Mouse (Mus musculus): ENCODE results near the gene Znrf4.
"Not testable (repeated sequence)": the region's sequence is repeated elsewhere in the genome, so short reads cannot be mapped to it uniquely, and the experiment has no call there.

Znrf4 gene

DNA sequence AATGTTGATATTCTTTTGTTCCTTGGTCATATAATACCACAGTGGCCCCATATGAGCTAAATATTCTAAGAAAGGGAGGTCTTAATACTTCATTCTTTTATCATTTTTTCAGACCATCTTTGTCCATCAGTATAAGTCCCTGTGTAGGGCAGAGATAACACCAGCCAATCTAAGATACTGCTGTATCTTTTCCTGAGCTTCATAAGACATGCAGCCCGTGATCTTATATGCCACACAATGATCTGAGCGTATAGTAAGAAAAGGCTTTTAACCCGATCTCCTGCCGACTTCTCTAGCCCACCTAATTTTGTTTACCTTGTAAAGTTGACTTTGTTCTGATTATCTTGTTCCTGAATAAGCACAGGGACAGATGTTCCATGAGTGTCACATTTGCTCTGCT lies 12.7 kb upstream of the Znrf4 start:
- no peak for DNase-seq (ENCODE audit: low read depth)

DNA sequence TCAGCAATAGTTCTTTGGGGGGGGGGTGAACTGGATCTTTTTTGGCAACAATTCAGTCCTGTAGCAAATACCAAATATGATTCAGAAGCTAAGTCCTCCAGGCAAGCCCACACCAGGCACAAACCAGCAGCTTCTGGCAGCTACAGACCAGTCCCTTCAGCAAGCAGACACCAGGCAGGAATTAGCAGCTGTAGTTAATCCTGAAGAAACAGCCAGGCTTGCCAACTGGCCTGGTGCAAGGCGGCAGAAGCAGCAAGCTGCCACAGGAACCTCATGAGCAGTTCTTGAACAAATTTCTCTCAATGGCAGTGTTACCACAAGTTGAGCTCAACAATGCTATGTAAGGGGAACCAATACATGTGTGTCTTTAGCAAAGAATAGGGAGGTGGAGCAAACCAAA lies 10.5 kb upstream of the Znrf4 start:
- DNase-seq (ENCODE audit: low read depth), result no peak

DNA sequence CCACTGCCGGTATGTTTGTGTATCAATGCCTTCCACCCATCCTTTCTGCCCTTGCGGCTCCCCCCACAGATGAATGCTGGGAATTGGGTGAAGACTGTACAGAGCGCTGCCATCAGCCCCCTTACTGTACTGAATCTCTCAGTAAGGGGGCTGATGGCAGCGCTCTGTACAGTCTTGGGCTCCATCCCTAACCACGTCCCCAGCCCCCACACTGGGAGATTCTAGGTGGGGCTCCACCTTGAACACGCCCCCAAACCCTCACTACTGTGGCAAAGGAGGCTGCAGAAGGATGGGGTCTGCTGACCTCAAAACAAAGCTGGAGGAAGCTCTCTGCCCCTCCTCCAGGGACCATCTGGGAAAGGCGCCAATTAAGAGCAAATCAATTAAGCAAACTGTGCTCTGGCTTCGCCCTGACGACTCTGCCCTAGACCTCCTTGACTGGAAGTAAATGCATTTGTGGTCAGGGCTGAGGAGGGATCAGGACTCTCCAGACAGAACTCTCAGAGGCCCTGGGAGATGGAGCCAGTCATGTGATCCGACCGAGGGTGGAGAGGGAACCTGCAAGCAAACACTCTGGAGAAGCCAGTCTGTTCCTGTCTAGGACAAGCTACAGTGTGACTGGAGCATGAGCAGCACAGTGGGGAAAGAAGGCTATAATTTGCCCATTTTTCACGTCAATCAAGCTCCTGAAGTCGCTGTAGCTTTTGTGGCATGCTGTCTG lies 3.6 kb upstream of the Znrf4 start:
- DNase-seq (ENCODE audit: low read depth), result no peak

DNA sequence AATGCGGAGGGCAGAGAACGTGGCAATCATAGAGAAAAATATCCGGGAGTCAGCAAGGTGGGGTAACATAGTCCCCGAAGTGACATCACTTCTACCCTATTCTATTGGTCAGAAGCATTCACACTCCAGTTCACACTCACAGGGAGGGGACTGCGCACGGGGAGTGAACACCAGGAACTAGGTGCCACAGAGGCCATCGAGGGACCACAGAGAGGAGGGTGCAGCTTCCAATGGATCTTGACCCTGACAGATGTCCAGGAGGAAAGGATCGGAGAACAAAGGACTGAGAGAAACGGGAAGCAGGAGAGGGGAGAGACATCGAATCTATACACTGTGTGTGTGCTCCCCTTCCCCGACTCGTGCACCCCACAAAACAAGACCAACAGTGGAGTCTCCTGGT lies 2.7 kb upstream of the Znrf4 start:
- no peak for DNase-seq (ENCODE audit: low read depth)

DNA sequence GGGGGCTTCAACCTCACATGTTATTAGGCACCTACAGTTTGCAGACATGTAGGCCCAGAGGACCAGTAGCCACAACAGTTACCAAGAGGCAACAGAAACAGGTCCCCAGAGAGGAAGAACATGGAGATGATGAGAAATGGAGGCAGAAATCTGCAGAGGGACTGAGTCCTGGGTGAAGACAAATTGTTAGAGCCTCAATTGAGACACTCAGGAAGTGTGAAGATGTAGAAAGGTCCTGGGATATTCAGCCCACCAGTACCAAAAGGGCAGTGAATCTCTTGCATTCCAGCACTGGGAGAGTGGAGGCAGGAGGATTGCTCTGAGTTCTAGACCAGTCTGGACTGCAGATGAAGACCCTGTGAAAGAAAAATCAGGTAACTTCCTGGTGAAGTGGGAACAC lies 2.1 kb upstream of the Znrf4 start:
- no peak for DNase-seq (ENCODE audit: low read depth)

DNA sequence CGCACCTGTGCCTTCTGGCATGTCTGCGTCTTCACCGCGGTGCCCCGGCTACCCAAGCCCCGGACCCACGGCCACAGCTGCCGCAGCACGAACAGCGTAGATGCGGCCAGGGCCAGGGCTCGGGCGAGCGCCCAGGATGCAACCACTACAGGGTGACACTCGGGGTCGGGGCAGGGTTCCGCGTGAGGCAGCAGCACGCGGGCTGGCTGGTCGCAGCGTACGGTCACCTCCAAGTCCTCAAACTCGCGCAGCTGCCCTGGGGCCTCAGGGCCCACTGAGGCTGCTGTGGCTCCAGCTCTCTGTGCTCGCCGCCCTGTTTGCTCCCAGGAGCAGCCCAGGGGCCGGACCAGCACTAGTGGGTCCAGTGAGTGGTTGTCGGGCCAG lies 532 bp downstream of the Znrf4 start:
- DNase-seq (ENCODE audit: low read depth), result no peak

DNA sequence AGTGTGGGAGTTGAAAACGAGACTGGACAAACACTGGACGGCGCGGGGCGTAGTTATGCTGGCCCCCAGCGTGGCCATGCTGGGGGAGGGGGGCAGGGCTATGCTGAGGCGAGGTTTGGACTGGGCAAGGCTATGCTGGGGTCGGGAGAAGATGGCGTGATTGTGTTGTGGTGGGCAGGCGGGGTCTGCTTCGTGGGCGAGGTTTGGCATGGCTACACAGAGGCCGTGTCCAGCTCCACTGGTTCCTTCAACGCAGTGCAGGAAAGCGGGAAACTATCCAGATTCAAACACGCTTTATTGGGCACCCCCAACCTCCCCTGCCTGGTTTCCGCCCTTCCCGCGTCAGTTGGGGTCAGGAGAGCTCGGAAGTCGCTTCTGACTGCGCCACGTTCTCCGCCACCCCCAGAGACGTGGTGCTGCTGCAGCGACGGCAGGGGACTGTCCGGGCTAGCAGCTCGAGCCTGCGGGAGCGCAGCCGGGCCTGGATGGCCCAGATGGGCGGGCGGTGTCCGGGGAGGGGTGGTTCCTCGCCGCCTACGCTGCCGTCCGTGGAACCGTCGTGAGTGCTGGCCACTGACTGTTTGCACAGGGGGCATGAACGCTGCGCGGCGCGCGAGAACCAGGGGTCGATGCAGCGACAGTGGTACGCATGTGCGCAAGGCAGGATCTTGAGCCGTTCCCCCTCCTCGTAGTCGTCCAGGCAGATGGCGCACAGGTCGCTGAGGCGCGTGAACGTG lies 1.1 kb downstream of the Znrf4 start:
- DNase-seq (ENCODE audit: low read depth), result no peak

DNA sequence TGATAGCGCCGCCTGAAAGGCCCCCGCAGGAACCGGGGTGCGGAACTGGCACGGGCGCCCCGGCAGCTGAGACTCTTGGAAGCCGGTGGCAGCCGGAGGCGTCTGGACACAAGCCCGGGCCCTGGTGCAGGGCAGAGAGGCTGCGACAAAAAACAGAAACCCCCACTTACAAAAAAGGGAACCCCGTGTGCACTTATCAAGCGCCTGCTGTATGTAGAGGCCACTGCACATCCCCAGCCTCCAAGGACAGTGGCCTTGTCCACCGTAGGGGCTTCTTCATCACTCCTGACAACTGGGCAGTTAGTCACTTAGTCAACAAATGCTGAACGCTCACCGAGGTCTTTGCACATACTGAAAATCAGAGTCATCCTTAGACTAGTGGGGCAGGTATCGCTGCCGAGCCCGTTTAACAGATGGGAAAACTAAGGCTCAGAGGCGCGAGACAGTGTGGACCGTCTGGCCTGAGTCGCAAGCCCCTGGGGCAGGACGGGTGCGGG lies 1.7 kb downstream of the Znrf4 start:
- DNase-seq (ENCODE audit: low read depth), result no peak

DNA sequence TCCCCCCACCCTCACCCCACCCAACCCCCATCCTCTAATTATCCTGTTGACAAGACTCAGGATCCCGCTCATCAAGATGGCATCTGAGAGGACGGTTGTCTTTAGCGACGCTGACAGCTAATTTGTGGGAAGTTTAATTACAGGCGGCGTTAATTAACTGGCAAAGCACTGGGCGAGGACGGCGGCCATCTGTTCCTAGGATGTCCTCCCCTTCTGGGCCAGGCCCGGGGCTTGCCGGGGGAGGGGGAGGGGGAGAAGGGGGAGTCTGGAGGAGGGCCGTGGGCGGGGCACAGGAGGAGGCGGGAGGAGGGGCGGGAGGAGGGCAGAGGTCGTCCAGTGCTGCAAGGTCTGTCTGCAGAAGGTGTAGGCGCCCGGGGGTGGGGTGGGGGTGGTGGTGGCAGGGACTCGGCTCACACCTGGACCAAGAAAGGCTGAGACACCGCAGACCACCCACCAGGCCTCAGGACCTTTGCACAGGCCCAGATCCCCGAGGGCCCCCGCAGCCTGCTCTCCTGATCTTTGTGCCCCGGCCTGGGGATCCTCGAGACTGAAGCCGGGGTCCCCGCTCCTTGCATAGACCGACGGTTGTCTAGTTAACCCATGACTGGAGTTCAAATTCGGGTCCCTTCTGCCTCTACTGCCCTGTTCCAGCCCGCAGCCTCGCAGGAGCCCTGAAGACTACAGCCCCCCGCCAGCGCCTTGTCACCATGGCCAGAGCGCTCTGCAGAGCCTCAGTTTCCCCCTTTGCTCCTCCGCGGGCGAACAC lies 2.3 kb downstream of the Znrf4 start:
- DNase-seq (ENCODE audit: low read depth), result no peak

DNA sequence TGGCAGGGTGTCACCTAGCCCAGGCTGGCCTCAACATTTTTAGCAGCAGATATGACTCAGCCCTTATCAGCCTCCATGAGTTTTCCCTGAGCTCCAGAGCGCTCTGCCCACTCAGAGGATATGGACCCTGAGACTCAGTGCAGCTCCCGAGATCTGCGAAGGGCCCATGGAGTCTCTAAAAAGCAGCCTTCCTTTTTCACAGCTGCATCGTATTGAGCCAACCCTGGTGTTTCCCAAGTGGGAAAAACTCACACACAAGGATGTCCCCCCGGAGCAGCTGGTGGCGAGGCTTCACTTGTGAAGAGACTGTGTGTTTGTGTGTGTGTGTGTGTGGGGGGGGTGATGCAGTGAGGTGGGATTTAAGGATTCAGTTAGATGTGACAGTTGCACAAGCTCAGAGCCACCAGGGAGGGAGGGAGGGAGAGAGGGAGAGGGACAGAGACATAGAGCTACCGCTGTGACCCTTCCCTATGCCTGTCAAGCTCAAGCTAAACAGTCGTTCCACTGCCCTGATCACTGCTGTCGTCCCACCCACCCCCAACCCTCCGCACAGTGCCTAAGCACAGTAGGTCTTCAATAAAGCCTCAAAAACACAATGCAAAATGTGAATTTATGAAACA lies 3.1 kb downstream of the Znrf4 start:
- no peak for DNase-seq (ENCODE audit: low read depth)

DNA sequence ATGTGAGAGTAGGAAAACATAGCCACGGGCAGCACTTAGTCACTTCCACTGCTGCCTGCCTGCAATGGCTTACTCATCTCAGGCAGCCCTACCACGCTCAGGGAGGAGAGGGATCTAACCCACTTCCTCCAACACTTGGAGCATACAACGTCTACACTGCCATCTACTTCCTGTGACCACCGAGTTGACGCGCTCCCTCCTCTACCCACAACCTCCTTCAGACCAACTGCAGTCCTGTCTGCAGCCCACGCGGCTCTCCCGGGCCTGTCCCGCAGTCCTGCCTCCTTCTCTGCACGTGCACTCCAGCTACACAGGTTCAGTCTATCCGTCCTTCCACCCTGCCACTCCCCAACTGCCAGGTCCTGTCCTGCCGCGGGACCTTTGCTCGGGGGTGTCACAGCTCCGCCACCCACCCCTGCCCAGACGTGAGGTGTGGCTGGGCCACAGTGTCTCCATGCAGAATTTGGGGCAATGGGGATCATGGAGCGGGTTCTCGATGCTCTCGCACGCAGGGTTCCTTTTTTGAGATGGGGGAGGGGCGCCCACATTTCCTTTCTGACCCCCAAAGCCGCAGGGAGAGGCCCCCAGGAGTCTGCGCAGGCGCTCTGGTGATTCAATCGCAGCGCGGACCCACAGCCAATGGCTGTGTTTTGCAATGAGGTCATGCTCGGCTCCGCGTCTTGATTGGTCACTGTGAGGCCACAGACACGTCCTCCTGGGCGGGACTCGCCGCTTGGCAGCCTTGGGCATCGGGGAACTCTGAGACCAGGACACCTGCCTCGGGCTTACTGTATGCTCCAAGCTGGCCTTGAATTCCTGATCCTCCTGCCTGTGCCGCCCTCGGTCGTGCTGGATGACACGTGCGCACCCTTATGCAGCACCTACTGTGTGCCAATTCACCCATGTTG lies 4.8 kb downstream of the Znrf4 start:
- peak; percentile 87 for DNase-seq (ENCODE audit: low read depth)

DNA sequence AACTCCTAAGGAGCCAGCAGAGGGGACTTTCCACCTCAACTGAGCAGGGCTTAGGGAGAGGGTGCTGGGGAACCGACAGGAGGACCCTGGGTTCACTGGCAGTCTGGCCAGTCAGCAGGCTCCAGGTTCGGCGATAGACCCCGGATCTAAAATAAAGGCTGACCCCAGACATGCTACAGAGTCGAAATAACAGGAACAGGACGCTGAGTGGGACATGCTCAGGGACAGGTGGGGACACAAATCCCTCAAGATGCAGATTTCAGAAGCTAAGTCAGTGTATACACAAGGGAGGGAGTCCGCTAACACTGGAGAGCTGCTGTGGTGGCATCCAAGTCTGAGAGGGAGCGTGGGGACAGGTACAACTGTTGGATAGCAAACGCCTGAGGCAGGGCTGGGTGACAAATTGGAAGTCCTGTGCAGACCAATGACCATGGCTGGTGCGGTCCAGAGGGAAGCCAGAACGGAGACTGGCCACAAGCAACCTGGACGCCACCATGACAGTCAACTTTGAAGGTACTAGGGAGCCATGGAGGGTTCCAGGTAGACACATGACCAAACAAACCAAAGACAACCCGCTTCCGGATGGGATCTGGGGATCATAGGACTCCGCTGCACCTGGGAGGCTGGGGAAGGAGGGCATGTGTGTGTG lies 5.7 kb downstream of the Znrf4 start:
- no peak for DNase-seq (ENCODE audit: low read depth)

DNA sequence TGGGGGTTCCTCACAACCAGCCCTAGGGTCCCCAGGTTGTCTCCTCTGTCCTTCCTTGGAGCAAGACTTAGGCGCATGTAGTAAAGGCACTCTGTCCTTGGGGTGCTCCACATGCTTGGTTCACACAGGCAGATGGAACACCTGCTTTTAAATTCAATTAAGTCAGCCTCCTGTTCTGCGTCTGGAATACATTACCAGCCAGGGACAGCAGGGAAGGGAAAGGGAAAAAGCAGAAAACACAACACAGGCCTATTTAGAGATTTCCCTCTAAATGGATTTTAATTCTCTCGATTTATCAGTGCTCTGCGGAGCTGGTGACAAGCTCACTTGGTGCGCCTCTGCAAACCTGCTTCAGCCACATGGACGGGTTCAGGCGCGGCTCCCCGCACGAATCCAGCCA lies 6.8 kb downstream of the Znrf4 start:
- no peak for DNase-seq (ENCODE audit: low read depth)

DNA sequence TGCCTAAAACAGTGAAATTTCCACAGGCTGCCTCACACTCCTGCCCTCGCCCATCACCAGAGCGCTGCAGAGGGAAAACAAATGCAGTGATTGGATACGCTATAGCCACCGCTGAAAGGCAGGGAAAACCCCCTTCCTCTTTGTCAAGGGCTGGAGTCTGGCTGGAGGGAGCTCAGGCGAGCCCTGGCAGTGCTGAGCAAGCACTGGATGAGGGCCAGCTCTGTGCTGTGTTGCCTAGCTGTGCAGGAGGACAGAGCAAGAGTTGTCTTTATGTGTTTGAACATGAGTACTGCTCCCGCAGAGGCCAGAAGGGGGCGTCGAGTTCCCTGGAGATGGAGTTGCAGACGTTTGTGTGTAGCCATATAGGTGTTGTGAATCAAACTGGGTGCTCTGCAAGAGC lies 9.7 kb downstream of the Znrf4 start:
- no peak for DNase-seq (ENCODE audit: low read depth)

DNA sequence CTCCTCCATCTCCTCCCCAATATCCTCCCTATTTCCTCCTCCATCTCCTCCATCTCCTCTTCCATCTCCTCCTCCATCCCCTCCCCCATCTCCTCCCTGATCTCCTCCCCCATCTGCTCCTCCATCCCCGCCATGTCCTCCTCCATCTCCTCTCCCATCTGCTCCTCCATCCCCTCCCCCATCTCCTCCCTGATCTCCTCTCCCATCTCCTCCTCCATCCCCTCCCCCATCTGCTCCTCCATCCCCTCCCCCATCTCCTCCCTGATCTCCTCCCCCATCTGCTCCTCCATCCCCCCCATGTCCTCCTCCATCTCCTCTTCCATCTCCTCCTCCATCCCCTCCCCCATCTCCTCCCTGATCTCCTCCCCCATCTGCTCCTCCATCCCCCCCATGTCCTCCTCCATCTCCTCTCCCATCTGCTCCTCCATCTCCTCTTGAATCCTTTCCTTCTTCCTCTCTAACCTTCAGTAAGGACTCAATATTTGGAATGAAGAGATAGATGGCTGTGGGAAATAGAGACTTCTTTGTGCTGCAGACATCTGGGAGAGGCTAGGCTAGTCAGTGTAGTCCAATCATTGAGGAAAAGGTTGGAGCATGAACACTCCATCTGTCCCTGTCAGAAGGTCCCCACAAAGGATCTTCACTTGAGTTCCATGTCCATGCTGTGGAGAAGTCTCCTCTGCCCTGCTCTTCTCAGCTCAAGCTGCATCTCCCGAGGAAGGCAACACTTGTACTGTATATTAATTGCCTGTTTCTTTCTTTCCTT lies 10.4 kb downstream of the Znrf4 start:
- not testable (repeated sequence) for DNase-seq (ENCODE audit: low read depth)

DNA sequence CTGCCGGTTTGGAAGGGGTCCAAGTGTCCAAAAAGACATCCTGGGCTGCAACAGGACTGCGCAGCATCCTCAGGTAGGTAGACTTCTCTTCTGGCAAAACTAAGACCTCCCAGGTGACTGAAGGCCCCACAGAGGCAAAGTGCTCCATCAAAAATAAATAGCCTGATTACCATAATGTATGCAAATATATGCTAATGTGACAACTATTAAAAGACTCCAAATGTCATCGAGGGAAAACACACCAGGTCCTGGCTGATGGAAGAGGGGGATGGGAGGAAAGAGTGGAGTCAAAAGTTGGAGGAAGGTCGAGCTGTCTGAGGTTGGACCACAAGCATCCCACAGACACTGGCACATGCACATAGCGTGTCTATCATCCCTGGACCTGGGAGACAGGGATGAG lies 13.0 kb downstream of the Znrf4 start:
- no peak for DNase-seq (ENCODE audit: low read depth)

DNA sequence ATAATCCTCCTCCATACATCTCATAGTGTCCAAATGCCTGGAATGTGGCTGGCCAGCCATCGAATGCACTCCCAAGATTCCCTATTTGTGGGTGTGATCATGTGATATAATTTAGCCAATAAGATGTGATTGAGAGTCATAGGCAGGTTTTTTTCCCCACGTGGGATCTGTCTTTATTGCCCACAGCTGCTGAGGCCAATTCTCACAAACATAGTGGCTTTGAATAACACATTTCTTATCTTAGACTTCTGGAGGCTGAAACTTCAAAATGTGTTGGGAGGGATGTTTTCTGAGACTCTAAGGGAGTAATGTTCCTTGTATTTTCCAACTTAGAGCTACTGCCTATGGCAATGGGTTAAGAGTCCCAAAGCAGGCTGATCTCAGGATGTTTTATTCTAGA lies 17.8 kb downstream of the Znrf4 start:
- no peak for DNase-seq (ENCODE audit: low read depth)

DNA sequence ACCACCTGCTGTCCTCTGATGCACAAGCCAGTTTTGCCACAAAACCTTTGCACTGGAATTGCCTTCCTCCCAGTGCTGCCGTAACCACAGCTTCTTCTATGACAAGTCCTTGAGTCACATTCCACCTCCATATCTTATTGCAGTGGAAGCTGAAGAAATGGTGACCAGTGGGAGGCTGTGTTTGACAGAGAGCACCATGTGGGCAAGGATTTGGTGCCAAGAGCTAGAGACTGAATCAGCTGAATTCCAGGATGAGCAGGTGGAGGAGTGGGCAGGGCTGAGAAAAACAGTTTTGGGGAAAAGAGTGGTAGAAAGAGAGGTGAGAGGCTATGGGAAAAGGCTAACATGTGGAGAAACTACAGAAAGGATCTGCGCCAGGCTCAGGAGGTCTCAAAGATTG lies 18.4 kb downstream of the Znrf4 start:
- no peak for DNase-seq (ENCODE audit: low read depth)

DNA sequence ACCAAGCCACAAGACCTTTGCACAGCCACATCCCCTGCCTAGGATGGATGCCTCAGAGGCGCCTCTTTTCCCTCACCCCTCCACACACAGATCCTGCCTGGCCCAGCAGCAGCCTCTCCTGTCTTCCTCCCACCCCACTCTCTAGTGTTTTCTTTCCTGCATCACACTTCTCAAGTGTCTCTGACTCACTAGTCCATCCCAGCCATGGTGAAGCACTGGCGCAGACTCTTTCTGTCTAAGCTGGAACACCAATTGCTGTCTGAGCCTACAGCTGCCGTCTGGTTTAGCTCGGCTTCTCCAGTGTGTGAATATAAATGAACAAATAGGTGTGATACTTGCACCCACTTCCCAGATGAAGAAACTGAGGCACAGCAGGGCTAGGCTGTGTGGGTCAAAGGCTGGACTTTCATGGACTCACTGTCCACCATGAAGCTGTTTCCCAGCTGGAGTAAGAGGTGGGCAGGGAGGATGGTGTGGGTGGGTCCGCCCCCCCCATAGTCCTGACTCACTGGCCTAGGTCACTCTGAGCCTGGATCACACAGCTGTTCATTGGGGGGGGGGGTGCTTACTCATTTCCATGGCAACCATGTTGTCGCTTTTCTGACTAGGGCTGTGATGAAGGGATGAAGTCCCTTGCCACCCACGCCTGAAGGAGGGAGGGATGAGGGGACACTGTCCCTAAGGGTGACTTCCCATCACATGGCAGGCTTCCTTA lies 21.6 kb downstream of the Znrf4 start:
- DNase-seq (ENCODE audit: low read depth), result no peak

DNA sequence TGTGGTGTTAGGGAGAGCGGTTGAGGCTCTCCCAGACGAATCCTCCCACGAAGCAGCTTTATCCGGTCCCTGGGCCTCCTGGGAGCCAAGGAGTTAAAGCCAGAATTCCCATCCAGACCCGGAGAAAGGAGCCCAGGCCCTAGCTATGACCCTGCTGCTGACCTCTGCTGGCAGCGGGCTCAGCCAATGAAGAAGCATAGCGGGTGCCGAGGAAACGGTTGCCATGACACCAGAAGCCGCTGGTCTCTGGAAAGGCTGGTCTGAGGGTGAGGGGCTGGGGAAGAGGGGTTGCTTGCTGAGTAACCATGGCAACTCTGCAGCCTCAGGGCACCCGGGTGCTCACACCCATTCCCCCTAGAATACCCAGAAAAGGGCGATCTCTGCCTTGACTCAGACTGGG lies 24.2 kb downstream of the Znrf4 start:
- no peak for DNase-seq (ENCODE audit: low read depth)

Measured in c-Kit-positive CD71-positive TER-119-negative erythroid progenitor cells, embryonic 14.5 days (primary cell).